Mouse (Mus musculus) cortical plate, adult 2 months (tissue): ENCODE data around the gene Anxa5.

Experiments
- CTCF ChIP-seq: fragments of 200-500 bp; IDR thresholded peaks from 2 replicates; pipeline ENCODE4 v1.5.1; 2011; ENCODE audit warnings: mild to moderate bottlenecking, control low read depth, low read length; ENCODE audit not compliant: insufficient read depth; ENCODE audit errors: extremely low read depth
- POLR2A ChIP-seq: fragments of 200-500 bp; IDR thresholded peaks from 2 replicates; pipeline ENCODE4 v1.6.1; 2011; ENCODE audit warnings: mild to moderate bottlenecking, low read length, control low read depth; ENCODE audit not compliant: insufficient read depth; ENCODE audit errors: extremely low read depth

DNA sequence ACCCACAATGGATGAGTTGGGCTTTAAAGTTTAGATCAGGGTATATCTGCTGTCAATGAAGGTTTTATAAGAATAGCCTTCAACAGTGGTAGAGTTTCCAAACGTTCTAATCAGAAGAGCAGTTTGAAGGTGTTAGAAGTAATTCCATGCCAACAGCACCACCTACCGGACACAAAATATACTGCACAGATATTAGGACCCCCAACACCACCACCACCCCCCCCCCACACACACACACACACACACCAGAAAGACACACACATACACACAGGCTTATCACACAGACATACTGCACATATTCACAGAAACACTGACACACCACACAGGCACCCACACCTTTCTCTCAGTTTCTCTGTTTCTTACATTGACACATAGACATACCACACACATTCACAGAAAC, 33.3 kb downstream of the Anxa5 start:
- TF ChIP-seq POLR2A (no peak), CTCF (peak; percentile 53)
